Mouse (Mus musculus): ENCODE measurements around the gene Tcirg1. TPM values are rescaled to one million over a fixed set of nuclear protein-coding genes. Genes with fewer than 3 reads are reported as not detected.

Tcirg1 gene
- polyA plus RNA-seq, 1 experiment from 2014 or later, result 10.9 TPM

- no peaks in the 10 kb centered on the region for H3K27me3 ChIP-seq
- H3K27ac ChIP-seq, result no peak overlapping the region
- H3K36me3 ChIP-seq, result no peaks in the 10 kb centered on the region
- 84% methylated on average over 10 of the region's 10 CpGs for WGBS
- H3K9me3 ChIP-seq, result no peaks in the 10 kb centered on the region
- no peak for ATAC-seq
- H3K4me3 ChIP-seq (replicated peaks), result no peak overlapping the region
- no peak overlapping the region for H3K4me2 ChIP-seq (replicated peaks)
- H3K9ac ChIP-seq (replicated peaks), result no peak overlapping the region
- peaks cover 10% of the 10 kb centered on the region for H3K4me1 ChIP-seq (replicated peaks)
Observed at GRCm38 (mm10) chr19:3846676-3847604, 60.0 kb downstream of the Tcirg1 start.

Other genes starting within 250 kb of the Tcirg1 start
- gene Lrp5, start 220.6 kb downstream of the Tcirg1 start, polyA plus RNA-seq (2015; fragmentation: Nextera tagmentation; extraction: Ambion mirVana), result 1.5 and 1.7 TPM in 2 replicates
- 27.9 and 30.1 TPM in 2 replicates for gene 1810055G02Rik, start 198.8 kb downstream of the Tcirg1 start, polyA plus RNA-seq (2015; fragmentation: Nextera tagmentation; extraction: Ambion mirVana)
- 56.7 and 61.6 TPM in 2 replicates for gene Kmt5b, start 139.7 kb downstream of the Tcirg1 start, polyA plus RNA-seq (2015; fragmentation: Nextera tagmentation; extraction: Ambion mirVana)
- 49.5 and 58.0 TPM in 2 replicates for gene Chka, start 55.4 kb downstream of the Tcirg1 start, polyA plus RNA-seq (2015; fragmentation: Nextera tagmentation; extraction: Ambion mirVana)
- 232 TPM in 2 replicates for gene Ndufs8, start 5.6 kb upstream of the Tcirg1 start, polyA plus RNA-seq (2015; fragmentation: Nextera tagmentation; extraction: Ambion mirVana)
- 0.80 and 1.1 TPM in 2 replicates for gene Aldh3b1, start 22.7 kb upstream of the Tcirg1 start, polyA plus RNA-seq (2015; fragmentation: Nextera tagmentation; extraction: Ambion mirVana)
- 5.6 and 8.1 TPM in 2 replicates for gene Unc93b1, start 28.1 kb upstream of the Tcirg1 start, polyA plus RNA-seq (2015; fragmentation: Nextera tagmentation; extraction: Ambion mirVana)
- not detected in 2 replicates for gene Aldh3b3, start 51.5 kb upstream of the Tcirg1 start, polyA plus RNA-seq (2015; fragmentation: Nextera tagmentation; extraction: Ambion mirVana)
- 0.09 and 0.18 TPM in 2 replicates for gene Aldh3b2, start 65.2 kb upstream of the Tcirg1 start, polyA plus RNA-seq (2015; fragmentation: Nextera tagmentation; extraction: Ambion mirVana)
- 1.2 and 1.5 TPM in 2 replicates for gene Acy3, start 79.4 kb upstream of the Tcirg1 start, polyA plus RNA-seq (2015; fragmentation: Nextera tagmentation; extraction: Ambion mirVana)
- not detected in 2 replicates for gene Tbx10, start 85.6 kb upstream of the Tcirg1 start, polyA plus RNA-seq (2015; fragmentation: Nextera tagmentation; extraction: Ambion mirVana)
- gene Nudt8, start 93.4 kb upstream of the Tcirg1 start, polyA plus RNA-seq (2015; fragmentation: Nextera tagmentation; extraction: Ambion mirVana), result 25.2 and 26.4 TPM in 2 replicates
- gene Gm49405, start 93.5 kb upstream of the Tcirg1 start, polyA plus RNA-seq (2015; fragmentation: Nextera tagmentation; extraction: Ambion mirVana), result 4.9 and 5.5 TPM in 2 replicates
- 5.1 and 7.8 TPM in 2 replicates for gene Doc2g, start 96.2 kb upstream of the Tcirg1 start, polyA plus RNA-seq (2015; fragmentation: Nextera tagmentation; extraction: Ambion mirVana)
- gene Ndufv1, start 105.7 kb upstream of the Tcirg1 start, polyA plus RNA-seq (2015; fragmentation: Nextera tagmentation; extraction: Ambion mirVana), result 203 and 210 TPM in 2 replicates
- gene Gstp1, start 130.9 kb upstream of the Tcirg1 start, polyA plus RNA-seq (2015; fragmentation: Nextera tagmentation; extraction: Ambion mirVana), result 372 and 375 TPM in 2 replicates
- 1.3 and 3.9 TPM in 2 replicates for gene Gstp2, start 138.9 kb upstream of the Tcirg1 start, polyA plus RNA-seq (2015; fragmentation: Nextera tagmentation; extraction: Ambion mirVana)
- gene Gstp3, start 152.4 kb upstream of the Tcirg1 start, polyA plus RNA-seq (2015; fragmentation: Nextera tagmentation; extraction: Ambion mirVana), result not detected in 2 replicates
- gene Cabp2, start 174.4 kb upstream of the Tcirg1 start, polyA plus RNA-seq (2015; fragmentation: Nextera tagmentation; extraction: Ambion mirVana), result not detected in 2 replicates
- gene Cdk2ap2, start 190.0 kb upstream of the Tcirg1 start, polyA plus RNA-seq (2015; fragmentation: Nextera tagmentation; extraction: Ambion mirVana), result 78.7 and 82.1 TPM in 2 replicates
- gene Pitpnm1, start 192.9 kb upstream of the Tcirg1 start, polyA plus RNA-seq (2015; fragmentation: Nextera tagmentation; extraction: Ambion mirVana), result 45.0 and 45.9 TPM in 2 replicates
- gene Aip, start 218.7 kb upstream of the Tcirg1 start, polyA plus RNA-seq (2015; fragmentation: Nextera tagmentation; extraction: Ambion mirVana), result 79.8 and 80.9 TPM in 2 replicates
- 0.05 and 0.08 TPM in 2 replicates for gene Gpr152, start 232.7 kb upstream of the Tcirg1 start, polyA plus RNA-seq (2015; fragmentation: Nextera tagmentation; extraction: Ambion mirVana)
- gene Cabp4, start 236.9 kb upstream of the Tcirg1 start, polyA plus RNA-seq (2015; fragmentation: Nextera tagmentation; extraction: Ambion mirVana), result 0.19 and 0.34 TPM in 2 replicates
- 121 and 127 TPM in 2 replicates for gene Coro1b, start 241.5 kb upstream of the Tcirg1 start, polyA plus RNA-seq (2015; fragmentation: Nextera tagmentation; extraction: Ambion mirVana)
- 0.24 and 0.50 TPM in 2 replicates for gene Ptprcap, start 246.5 kb upstream of the Tcirg1 start, polyA plus RNA-seq (2015; fragmentation: Nextera tagmentation; extraction: Ambion mirVana)

Data from midbrain, embryonic 13.5 days (tissue).